Mouse (Mus musculus) small intestine, adult 2 months (tissue): ENCODE results near the gene Man1a.

Source experiments
- CTCF ChIP-seq: fragments of 200-500 bp; IDR thresholded peaks from 2 replicates; pipeline ENCODE4 v1.5.1; 2012; ENCODE audit warnings: low read depth, mild to moderate bottlenecking, control low read depth, inconsistent platforms, low read length, moderate library complexity, mixed read lengths; ENCODE audit not compliant: insufficient replicate concordance, insufficient read length; ENCODE audit errors: extremely low read depth
- POLR2A ChIP-seq: fragments of 200-500 bp; IDR thresholded peaks from 2 replicates; pipeline ENCODE4 v1.6.1; 2012; ENCODE audit warnings: low read depth, mild to moderate bottlenecking, control low read depth, inconsistent platforms, low read length, moderate library complexity

GRCm38 (mm10) chr10:53927904-53928303 is 148.5 kb downstream of the Man1a start:
- TF ChIP-seq POLR2A, result no peak
- no peak for TF ChIP-seq CTCF
